Mouse (Mus musculus): ENCODE results near the gene Gtf2a1l.

The Gtf2a1l gene

GRCm38 (mm10) chr17:88653375-88653769, 15.1 kb upstream of the Gtf2a1l start:
- DNase-seq (ENCODE audit: low read depth, low spot score): no peak

DNA sequence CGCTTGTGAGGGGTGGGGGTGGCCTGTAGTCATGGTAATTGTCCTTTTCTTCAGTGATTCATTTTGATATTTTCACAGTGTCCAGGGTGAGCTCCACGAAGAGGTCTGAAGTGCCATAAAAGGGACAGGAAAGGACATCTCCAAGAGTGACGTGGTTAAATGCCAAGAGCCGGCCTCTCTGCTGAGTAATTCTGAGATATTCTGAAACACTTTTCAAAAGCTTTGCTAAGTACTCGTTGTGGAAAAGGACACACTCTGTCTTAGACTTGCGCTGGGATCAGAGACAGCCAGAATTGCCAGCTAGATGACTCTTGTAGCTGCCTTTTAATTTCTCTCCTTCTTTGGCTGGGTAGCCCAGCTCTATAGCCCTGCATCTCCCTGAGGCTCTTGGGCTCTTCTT, 9.9 kb upstream of the Gtf2a1l start:
- DNase-seq (ENCODE audit: low read depth, low spot score): no peak

DNA sequence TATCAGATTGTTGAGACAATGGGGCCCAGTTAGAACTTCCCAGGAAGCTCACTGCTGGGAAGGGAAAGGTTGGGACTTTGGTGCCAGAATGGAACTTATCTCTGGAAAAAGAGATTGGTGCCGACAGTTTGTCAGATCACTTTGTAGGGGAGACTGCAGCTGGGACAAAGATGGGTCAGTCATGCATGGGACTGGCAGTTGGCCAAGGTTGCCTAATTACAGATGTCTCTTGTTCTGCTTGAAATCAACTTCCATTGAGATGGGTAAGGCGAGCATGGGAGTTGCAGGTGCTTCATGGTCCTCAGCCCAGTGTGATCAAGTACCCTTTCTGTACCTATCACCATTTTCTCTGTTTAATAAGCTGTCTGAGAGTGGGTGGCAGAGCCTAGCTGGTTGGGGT, 2.4 kb upstream of the Gtf2a1l start:
- DNase-seq (ENCODE audit: low read depth, low spot score): no peak

- DNase-seq (ENCODE audit: low read depth, low spot score): no peak
These were observed 1.5 kb downstream of the Gtf2a1l start for GRCm38 (mm10) chr17:88669921-88670320.

DNA sequence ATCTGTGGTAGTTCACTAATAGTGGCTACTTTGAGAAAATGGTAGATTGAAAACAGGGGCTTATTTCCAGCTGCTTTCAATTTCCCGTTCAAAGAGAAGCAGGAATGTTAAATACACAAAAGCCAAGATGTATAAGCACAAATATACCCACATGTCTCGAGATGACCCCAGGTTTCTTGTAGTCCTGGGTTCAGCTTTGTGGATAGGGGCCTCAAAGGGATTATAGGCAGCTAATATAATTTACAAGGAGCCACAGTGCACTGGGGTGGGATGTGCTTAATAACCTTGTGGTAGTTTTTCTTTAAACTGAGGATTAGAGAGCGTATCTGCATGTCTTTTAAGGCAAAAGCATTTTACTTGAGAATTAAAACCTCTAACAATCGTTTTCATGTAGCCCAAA, 2.3 kb downstream of the Gtf2a1l start:
- no peak for DNase-seq (ENCODE audit: low read depth, low spot score)

GRCm38 (mm10) chr17:88675310-88676309, 7.2 kb downstream of the Gtf2a1l start:
- DNase-seq (ENCODE audit: low read depth, low spot score): no peak

DNA sequence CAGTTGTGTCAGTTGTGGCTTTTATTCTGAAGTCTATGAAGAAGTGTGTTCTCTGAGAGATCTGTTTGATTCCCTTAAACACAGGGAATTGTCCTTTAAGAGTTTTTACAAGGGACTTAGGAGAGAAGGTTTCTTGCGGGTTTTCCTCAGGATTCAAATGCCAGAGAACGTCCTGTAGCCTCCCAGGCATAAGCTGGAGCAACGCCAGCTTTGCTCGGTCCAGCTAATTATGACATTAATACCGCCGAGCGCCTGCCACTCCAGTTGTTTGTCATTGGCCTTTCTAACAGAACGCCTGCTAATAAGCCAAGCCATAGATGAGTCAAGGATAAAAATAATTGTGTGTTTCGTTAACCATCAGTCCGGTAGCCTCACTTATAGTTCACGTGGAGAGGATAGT, 19.8 kb downstream of the Gtf2a1l start:
- DNase-seq (ENCODE audit: low read depth, low spot score): no peak

- no peak for DNase-seq (ENCODE audit: low read depth, low spot score)
These were observed 28.3 kb downstream of the Gtf2a1l start for GRCm38 (mm10) chr17:88696656-88697333.

DNA sequence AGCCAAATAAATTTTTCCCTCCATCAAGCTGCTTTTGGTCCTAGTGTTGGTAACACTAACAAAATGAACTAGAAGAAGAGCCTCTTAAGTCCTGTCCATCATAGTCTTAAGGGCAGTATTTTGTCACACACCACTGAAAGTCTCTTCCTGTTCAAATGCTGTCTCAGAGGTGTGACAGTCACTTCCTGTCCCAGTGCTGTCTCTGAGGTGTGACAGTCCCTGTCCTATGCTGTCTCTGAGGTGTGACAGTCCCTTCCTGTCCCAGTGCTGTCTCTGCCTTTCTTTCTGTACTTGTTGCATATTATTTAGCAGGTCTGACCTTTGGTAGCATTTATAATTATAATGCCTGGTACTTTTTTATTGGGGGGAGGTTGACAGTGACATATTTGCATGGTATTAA, 32.4 kb downstream of the Gtf2a1l start:
- no peak for DNase-seq (ENCODE audit: low read depth, low spot score)

DNA sequence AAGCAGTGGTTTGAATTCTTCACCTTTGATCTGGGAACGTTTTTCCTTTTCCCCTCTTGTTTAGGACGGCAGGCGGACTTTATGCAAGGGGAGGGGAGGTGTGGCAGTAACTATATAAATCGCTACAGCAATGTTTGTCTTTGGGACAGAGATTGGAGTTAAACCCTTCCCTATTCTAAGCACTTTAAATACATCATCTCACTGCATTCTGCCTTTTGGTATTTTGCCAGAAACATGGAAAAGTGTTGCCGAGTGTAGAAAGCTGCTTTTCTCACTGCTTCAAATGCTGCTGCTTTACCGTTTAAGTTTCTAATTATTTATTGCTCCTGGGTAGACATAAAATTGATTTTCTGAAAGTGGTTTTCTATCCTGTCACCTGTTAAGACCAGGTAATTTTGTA, 33.9 kb downstream of the Gtf2a1l start:
- DNase-seq (ENCODE audit: low read depth, low spot score): no peak

DNA sequence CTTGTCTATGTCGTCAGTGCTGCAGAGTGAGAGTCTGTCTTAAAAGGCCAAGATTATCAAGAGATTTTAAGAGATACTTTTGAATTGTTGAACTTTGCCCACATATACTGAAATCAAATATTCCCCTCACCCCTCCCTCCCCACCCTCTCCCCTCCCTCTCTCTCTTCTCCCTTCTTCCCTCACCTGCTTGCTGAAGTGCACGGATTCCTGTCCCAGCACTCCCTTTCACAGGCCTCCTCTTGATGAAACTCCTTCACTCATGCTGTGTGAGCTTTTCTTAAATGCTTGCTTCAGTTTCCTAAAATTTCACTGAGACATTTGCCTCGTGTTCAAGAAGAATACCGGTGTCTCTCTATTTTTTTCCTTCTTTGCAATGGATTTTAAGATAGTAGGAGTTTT, 34.7 kb downstream of the Gtf2a1l start:
- no peak for DNase-seq (ENCODE audit: low read depth, low spot score)

DNA sequence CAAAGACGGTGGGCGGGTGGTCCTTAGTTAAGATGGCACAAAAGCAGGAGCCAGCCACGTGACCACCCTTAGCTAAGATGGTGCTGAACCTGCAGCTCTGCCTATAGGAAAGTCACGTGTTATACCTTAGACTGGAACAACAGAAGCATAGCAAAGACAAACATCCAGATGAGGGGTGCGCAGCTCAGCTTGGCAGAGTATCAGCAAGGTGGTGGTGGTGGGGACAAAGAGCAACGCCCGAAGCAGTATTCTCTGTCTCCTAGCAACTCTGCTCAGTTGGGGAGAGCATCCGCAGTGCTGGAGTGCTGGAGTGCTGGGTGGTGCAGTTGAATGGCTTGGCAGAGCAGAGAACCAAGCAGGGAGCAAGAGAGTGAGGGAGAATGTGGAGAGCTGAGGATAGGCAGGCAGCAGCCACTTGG, 37.8 kb downstream of the Gtf2a1l start:
- DNase-seq (ENCODE audit: low read depth, low spot score): no peak

GRCm38 (mm10) chr17:88749646-88750045, 81.2 kb downstream of the Gtf2a1l start:
- no peak for DNase-seq (ENCODE audit: low read depth, low spot score)

DNA sequence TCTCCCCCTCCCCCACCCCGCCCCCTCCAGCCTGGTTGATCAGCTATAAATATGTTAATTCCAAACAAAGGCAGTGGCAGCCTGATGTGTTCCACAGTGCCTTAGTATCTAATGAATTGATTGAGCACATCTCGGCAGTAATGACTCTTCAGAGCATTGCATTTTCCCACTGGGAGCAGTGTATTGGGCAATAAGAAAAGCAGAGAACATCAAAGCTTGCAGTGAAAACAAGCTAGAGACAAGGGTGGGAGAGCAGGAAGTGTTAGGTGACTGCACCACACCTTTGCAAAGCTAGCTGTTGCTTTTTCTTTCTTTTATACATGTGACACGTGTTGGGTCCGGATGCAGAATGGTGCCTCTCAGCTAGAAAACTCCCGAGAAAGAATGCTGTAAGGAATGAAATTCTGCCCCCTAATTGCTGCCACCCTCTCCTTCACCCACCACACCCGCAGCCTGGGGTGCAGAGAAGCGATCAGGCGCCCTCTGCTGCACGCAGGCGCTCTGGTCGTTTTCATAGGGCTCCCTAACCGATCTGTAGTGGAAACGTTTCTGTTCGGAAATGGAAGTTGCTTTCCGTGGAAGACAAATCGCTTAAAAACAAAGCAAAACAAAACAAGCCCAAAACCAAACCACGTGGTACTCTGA, 84.5 kb downstream of the Gtf2a1l start:
- peak; percentile 39 for DNase-seq (ENCODE audit: low read depth, low spot score)

DNA sequence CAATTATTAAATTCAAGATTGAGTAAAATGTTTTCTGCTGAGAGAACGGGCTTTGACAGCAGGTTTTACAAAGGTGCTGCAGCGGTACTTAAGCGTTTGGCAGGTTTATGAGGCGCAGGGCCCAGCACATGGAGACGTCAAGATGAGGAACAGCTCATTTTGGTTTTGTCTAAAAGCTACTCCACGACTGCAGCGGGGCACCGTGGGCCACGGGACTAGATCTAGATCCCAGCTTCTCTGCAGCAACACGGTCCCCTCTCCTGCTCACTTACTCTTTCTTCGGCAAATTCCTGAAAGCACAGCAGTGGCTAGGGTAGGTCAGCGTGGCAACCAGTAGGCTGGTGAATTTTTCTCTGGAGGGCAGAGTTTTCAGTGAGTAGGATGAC, 85.0 kb downstream of the Gtf2a1l start:
- DNase-seq (ENCODE audit: low read depth, low spot score): no peak

DNA sequence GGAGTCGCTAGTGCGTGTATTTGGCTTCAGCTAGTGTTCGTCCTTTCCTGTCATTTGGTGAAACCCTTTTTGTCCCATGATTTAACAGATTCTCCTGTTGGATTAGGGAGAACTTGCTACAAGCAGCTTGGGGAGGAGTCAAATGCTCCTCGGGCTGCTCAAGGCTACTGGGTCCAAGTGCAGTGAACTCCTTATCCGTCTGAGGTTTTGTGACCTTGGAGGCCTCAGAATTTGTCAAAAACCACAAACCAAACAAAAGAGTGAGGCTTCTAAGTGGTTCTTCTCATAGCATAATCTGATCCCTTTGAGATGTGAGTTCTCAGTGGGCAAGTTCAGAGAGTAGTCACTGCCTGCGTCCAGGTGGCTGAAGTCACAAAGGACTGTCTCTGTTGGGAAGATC, 87.3 kb downstream of the Gtf2a1l start:
- DNase-seq (ENCODE audit: low read depth, low spot score): no peak

DNA sequence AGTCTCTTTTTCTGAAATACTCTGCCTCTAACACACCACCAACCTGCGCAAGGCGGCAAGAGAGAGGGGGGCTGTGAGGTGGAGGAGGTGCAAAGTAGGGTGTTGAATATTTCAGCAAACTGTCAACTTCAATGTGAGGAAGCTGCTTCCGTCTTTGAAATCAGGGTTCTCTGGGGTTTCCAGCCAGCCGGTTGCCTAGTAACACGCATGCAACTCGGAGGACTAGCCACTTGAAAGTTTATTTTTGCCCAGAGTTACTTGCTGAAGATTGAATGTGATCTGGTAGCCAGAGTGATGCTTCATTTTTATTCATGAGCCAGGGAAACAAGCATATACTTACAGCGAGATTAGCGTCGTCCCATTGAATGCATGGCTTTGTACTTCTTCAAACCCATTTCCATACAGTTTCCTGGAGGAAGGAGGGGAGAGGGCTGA, 89.6 kb downstream of the Gtf2a1l start:
- DNase-seq (ENCODE audit: low read depth, low spot score): peak; percentile 44

- peak; percentile 39 for DNase-seq (ENCODE audit: low read depth, low spot score)
These were observed 95.1 kb downstream of the Gtf2a1l start for GRCm38 (mm10) chr17:88763396-88764135.

GRCm38 (mm10) chr17:88764136-88764485, 95.7 kb downstream of the Gtf2a1l start:
- peak; percentile 73 for DNase-seq (ENCODE audit: low read depth, low spot score)
